Mouse (Mus musculus) thymus, postnatal 14 days (tissue): ENCODE results near the gene Zfp541.

ENCODE experiments used
- DNase-seq: peaks from one replicate; pipeline ENCODE4 v3.0.0; 2021

Gene Zfp541

GRCm38 (mm10) chr7:16087587-16087986, 26.0 kb downstream of the Zfp541 start:
- DNase-seq, result no peak

DNA sequence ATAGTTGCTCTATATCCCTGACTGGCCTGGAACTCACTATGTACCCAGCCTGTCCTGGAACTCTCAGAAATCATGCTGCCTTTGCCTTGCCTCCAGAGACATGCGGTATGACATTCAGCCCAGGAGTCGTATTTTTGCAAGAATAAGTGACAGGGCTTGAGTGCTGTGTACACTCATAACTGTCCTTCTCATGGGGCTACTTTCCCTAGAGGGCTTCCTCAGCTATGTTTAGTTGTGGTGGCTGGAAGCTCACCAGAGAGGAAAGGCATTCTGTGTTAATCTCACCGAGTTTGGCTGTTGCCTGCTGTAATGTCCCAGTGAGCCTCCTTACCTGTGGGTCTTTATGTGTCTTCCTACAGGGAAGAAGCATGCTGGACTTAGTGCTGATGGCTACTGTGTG, 33.0 kb downstream of the Zfp541 start:
- DNase-seq, result no peak

DNA sequence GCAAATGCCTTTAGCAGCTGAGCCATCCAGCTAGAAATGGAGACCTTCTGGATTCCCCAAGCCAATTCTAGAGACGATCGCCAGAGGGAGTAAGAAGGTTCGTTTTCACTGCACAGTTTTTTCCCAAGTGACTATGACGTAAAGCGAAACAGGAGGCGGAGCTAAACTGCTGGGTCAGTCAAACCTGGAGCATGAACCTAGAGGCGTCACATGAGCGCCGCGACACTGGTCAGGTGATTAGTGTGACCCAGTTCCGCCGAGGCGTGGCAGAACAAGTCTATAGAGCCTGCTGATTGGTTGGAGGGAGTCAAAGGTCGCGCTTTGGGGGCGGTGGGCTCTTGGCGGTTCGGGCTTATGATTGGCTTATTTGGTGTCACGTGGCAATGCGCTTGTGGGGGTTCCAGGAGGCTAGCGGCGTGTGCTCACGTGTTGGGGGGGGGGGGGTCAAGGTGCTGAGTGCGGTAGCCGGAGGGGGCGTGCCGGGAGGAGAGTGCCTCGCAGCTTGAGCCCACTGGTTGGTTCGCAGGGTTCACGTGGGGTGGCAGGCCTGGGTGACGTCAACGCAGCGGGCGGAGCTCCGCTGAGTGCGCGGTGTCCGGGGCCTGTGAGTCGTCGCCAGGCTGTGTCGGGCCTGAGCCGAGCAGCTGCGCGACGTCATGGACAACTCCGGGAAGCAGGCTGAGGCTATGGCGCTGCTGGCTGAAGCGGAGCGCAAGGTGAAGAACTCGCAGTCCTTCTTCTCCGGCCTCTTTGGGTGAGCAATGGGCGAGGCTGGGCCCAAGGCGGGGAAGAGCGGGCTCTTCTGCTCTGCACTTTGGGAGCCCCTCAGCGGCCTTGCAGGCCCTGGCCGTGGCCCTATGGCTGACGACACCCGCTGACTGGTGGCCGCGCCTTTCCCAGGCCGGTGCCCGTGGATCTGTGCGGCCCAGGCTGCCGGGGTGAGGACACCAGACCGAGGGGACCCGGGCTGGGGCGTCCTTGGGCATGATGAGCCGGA, 36.7 kb downstream of the Zfp541 start, which contains the start of gene Napa:
Napa (plus strand) TSS at position 438 of the 997 bp plus-strand sequence.
- peak; percentile 98 for DNase-seq

GRCm38 (mm10) chr7:16099901-16100300, 38.3 kb downstream of the Zfp541 start:
- no peak for DNase-seq

- DNase-seq, result no peak
These were observed 39.5 kb downstream of the Zfp541 start for GRCm38 (mm10) chr7:16101081-16101480.

DNA sequence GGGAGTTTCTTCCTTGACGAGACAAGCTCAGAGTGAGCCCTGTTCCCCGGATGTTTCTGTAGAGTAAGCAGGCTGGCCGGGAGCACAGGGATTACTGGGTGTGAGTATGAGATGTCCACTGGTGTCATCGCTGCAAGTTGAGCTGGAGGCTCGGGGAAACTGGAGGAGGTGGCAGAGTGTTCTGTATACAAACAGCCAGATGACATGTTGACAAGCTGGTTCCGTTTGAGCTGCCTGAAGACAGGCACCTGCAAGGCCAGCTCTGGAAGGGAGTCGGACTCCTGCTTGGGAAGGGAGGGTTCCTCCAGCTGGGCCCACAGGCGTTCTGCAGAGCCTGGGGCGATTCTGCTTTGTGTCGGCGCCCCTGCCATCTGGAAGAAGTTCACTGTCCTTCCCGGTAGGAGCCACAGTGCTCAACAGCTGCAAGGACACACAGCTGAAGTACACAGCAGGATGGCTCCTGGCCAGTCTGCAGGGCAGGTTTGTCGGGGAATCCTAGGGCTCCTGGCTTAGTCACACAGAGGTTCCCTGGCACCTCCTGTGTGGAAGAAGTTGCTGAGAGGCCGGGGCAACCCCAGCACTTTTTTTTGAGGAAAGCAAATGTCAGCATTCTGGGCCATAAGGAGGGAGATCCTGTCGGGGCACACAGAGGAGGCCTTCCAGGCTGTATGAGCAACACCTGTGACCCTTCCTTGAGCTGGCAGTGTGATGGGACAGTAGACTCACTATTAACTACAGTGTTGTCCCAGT, 40.3 kb downstream of the Zfp541 start:
- DNase-seq, result no peak

DNA sequence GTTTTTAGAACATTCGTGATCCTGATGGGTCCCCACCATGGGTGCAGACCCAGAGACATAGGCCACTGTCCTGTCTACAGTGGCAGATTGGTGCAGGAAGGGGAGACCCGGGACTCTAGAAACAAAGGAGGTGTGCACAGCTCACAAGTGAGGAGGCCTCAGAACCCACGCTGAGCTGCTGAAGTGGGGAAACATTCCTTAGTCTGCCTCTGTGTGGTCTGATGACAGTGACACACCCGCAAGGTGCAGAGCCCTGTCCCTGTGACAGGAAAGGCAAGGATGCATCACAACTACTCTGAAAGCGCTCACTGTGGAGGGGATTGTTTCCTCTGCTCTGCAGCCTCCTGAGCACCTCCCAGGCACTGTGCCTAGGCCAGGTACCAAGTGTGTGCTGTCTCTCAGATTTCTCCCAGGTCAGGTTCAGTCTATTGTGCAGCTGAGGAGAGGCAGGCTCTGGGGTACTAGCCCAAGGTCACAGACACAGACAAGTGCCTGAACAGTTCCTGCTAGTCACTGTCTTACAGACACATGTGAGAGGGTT, 41.1 kb downstream of the Zfp541 start:
- no peak for DNase-seq

DNA sequence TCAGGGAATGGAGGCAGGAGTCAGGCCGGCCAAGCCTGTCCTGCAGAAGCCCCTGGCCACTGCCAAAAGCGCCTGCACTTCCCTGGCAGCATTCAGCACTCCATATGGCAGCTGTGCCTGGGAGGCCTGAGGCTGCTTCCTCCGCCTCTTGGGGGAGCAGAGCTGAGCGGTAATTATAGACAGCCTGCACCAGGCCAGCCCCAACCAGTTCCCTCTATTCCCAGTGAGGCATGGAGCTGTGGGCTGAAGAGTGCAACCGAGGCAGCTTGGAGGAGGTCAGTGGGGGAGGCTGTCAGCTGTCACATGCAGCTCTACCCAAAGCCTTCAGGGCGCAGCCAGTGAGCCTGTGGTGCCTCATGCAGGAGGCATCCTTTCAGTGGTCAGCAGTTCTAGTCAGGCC, 42.1 kb downstream of the Zfp541 start:
- DNase-seq, result no peak

- no peak for DNase-seq
These were observed 43.2 kb downstream of the Zfp541 start for GRCm38 (mm10) chr7:16104611-16105388.

DNA sequence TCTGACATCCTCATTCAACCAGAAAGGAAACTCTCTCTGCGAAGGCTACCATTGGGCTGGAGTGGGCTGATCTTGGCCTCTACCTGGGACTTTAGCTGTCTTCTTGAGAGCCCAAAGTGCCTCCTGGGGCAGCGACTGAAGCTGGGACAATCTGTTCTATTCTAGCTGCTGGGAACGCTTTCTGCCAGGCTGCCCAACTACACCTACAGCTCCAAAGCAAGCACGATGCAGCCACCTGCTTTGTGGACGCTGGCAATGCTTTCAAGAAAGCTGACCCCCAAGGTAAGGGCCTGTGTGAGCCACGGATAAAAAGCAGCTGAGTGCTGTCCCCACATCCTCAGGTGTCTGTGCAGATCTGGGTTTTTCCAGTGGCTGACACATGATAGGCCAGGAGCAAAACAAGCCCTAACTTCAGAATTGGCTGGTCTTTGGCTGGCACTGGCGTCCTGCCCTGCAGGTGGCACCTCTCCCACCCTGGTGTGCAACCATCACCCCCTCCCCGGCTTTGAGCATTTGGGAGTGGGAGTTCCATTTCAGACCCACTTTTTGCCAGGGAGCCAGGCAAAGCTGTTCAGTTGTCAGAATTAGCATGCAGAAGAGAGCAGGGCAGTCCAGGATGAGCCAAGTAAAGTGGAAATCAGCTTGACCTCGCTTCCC, 47.4 kb downstream of the Zfp541 start:
- DNase-seq, result no peak

GRCm38 (mm10) chr7:16110158-16110557, 48.5 kb downstream of the Zfp541 start:
- DNase-seq, result no peak

GRCm38 (mm10) chr7:16111284-16112090, 49.9 kb downstream of the Zfp541 start:
- no peak for DNase-seq

DNA sequence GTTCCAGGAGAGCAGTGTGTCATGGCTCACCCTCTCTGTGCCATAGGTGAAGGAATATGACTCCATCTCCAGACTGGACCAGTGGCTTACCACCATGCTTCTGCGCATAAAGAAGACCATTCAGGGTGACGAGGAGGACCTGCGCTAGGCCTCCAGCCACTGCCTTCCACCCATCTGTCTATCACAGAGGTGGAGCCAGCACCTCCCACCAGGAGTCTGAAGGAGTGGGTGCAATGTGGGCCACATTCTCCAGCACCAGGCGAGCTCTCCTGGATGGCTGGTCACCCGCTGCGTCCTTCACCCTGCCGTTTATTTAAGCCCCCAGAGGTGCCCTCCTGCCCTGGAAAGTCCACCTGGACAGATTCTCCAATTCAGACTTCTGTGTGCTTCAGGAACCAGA, 54.8 kb downstream of the Zfp541 start:
- DNase-seq, result no peak

DNA sequence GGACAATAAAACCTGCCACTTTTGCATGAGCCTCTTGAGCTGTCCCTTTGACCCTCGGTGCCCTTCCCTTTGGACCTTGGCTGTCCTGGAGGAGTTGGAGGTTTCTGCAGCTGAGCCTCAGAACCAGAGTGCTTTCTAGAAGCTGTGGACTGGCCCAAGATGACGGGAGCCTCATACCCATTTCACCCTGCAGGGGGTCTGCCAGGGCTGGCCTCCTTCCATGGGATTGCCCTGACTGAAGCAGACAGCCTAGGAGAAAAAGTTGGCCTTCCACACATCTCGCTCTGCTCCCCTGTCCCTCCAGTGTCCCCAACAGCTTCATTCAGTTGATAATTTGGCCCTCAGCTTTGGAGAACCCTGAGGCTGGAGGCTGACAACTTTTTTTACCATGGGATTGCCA, 55.5 kb downstream of the Zfp541 start:
- no peak for DNase-seq

GRCm38 (mm10) chr7:16119569-16120261, 58.1 kb downstream of the Zfp541 start, which contains the start of gene Kptn:
Gene Kptn (plus strand): TSS chr7:16119895.
- peak; percentile 89 for DNase-seq

- DNase-seq, result no peak
These were observed 58.6 kb downstream of the Zfp541 start for GRCm38 (mm10) chr7:16120262-16120600.

DNA sequence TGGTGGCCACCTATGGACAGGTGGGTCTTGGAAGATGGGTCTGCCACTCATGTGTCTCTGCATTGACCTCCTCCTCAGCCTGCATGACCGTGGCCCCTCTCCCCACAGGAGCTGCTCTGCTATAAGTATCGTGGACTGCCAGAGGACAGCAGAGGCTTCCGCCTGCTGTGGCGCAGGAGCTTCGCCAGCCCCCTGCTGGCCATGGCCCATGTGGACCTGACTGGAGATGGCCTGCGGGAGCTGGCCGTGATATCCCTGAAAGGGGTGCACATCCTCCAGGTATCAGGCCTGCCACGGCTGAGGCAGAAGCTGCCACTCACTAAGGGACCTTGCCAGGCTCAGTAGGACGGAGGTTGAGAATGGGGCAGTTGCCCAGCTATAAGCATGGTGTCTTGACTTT, 64.2 kb downstream of the Zfp541 start:
- DNase-seq, result no peak

DNA sequence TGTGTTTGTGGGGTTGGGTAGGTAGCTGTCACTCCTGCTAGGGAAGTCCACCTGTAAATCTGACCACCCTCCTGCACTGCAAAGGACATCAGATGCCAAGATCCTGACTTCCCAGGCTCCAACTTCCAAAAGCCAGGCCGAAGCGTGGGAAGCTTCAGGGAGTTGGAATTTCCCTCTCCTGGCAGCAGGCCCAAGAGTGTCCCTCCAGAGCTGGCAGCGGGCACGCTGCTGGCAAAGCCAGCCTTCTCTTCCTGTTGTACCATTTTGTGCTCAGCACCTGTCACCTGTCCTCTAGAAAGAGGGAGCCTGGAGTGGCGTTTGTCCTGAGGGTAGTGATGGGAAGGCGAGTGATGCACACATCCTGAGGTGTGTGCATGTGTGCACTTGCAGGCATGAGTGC, 66.7 kb downstream of the Zfp541 start:
- DNase-seq, result no peak

GRCm38 (mm10) chr7:16128899-16129298, 67.3 kb downstream of the Zfp541 start:
- no peak for DNase-seq

DNA sequence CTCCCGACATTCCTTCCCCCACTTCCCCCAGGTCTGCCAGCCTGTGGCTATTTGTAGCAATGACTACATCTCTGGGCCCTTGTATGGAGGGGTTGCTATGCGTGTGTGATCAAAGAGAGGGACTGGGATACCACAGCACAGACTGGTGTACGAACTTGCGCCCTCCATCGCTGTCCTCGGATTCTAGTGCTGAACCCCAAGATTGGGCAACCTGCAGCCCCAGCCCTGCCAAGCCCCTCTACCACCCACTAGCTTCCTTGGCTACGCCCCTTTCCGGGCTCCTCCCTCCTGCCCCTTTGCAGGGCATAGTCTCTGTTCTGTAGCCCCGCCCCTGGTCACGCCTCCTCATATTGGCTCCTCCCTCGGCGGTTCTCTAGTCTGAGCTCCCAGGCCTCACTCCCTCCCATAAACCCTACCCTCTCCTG, 67.8 kb downstream of the Zfp541 start, which contains the start of gene Slc8a2:
Slc8a2 (plus strand) TSS at position 406 of the 425 bp plus-strand sequence.
- DNase-seq, result peak; percentile 70
